Mouse (Mus musculus) lung, embryonic 14.5 days (tissue): ENCODE results near the gene Eif2s3x. TPM values are rescaled to one million over a fixed set of nuclear protein-coding genes. Genes with fewer than 3 reads are reported as not detected.
A peak's percentile ranks its signal among the peaks of the same experiment; 100 is the strongest.

ENCODE experiments used
- ATAC-seq: fragments of 200-750 bp; cut with Nextera tagmentation; 2 replicates; pipeline ENCODE4 v1.8.0; 2017; ENCODE audit warnings: mild to moderate bottlenecking, moderate TSS enrichment, moderate library complexity; ENCODE audit not compliant: insufficient read depth
- DNase-seq: peaks from one replicate; pipeline ENCODE4 v3.0.0-alpha.2; 2015
- H3K27ac ChIP-seq: fragments of 300-500 bp; sonication (generic); 2 replicates; pipeline ENCODE4 v1.5.1; 2014; ENCODE audit warnings: low read depth, mild to moderate bottlenecking, moderate library complexity
- H3K27me3 ChIP-seq: fragments of 300-500 bp; sonication (generic); 2 replicates; pipeline ENCODE4 v1.6.1; 2014; ENCODE audit warnings: low read length, control low read depth; ENCODE audit not compliant: insufficient read depth
- H3K36me3 ChIP-seq: fragments of 300-500 bp; sonication (generic); 2 replicates; pipeline ENCODE4 v1.6.1; 2014; ENCODE audit warnings: control low read depth; ENCODE audit not compliant: insufficient read depth
- H3K4me1 ChIP-seq: fragments of 300-500 bp; sonication (generic); 2 replicates; pipeline ENCODE4 v1.6.1; 2014; ENCODE audit warnings: antibody characterized with exemption, control low read depth; ENCODE audit not compliant: insufficient read depth
- H3K4me2 ChIP-seq: fragments of 300-500 bp; sonication (generic); 2 replicates; pipeline ENCODE4 v1.6.1; 2014; ENCODE audit warnings: mild to moderate bottlenecking
- H3K4me3 ChIP-seq: fragments of 300-500 bp; sonication (generic); 2 replicates; pipeline ENCODE4 v1.5.1; 2014; ENCODE audit warnings: low read depth, low read length
- H3K9ac ChIP-seq: fragments of 300-500 bp; sonication (generic); 2 replicates; pipeline ENCODE4 v1.6.1; 2014
- H3K9me3 ChIP-seq: fragments of 300-500 bp; sonication (generic); 2 replicates; pipeline ENCODE4 v1.6.1; 2016; ENCODE audit warnings: low read depth, low read length, control low read depth
- CTCF ChIP-seq: IDR thresholded peaks from 2 replicates; pipeline ENCODE4 v1.5.1; 2016; ENCODE audit warnings: antibody characterized with exemption, low read depth
- WGBS: fragments of 180-500 bp; shearing (Covaris S2); extraction: QIAGEN DNeasy Blood & Tissue Kit; methylation state at CpG from one replicate; pipeline ENCODE4 v1.1.7; 2014; 5-methylcytosine and 5-hydroxymethylcytosine counted together
- polyA plus RNA-seq: library from polyadenylated mRNA; unstranded; fragments of >200 nt; fragmentation: Nextera tagmentation; extraction: Ambion mirVana; gene quantifications from 2 replicates; pipeline ENCODE4 v1.2.1, GENCODE M21; 2014

The Eif2s3x gene
- polyA plus RNA-seq = 73.0 and 116 TPM in 2 replicates

DNA sequence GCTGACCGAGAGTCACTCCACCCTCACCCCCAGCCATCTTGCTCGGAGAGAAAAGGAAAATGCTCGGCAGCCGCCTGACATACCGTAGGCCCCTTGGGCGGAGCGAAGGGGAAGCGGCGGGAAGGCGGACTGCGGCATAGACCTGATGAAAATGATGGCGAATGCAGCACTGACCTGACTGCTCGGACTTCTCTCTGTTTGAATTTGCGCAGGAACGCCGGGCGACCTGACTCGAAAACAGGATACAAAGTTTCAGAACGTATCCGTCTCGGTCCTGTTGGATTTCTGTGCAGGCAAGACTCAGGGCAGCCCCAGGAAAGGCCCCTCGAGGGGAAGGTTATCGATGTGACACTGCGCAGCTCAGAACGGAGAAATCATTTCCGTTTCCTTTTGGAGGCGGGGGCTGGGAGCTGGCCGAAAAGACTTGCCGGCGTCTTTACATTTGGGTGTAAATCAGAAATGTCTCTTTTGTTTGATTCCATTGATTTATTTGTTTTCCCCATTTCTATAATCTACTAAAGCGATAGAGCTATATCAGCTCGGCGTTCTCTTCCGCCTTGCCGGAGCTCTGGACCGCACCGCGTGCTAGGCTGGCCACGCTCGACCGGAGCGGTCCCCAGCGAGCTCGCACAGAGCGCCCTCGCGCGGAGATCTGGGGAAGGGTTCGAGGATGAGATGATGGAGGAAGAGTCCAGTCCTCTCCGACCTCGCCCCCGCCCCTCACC lies at the start of gene Eif2s3x:
Gene Eif2s3x (minus strand): TSS at position 266 of the 725 bp plus-strand sequence.
- peak within 1 kb of the TSS; percentile 74 for H3K4me3 ChIP-seq
- H3K9me3 ChIP-seq = no peaks in the 10 kb centered on the region
- H3K9ac ChIP-seq = peak within 1 kb of the TSS; percentile 80
- ATAC-seq = peak; percentile 95
- DNase-seq = peak; percentile 94
- peak within 1 kb of the TSS; percentile 68 for H3K4me2 ChIP-seq
- peaks cover 26% of the 10 kb centered on the region for H3K36me3 ChIP-seq
- H3K4me1 ChIP-seq = no peaks in the 10 kb centered on the region
- TF ChIP-seq CTCF = peak; percentile 70
- H3K27me3 ChIP-seq = no peaks in the 10 kb centered on the region
- peak within 1 kb of the TSS; percentile 79 for H3K27ac ChIP-seq
- WGBS = under 1% methylated on average over 52 of the region's 52 CpGs

DNA sequence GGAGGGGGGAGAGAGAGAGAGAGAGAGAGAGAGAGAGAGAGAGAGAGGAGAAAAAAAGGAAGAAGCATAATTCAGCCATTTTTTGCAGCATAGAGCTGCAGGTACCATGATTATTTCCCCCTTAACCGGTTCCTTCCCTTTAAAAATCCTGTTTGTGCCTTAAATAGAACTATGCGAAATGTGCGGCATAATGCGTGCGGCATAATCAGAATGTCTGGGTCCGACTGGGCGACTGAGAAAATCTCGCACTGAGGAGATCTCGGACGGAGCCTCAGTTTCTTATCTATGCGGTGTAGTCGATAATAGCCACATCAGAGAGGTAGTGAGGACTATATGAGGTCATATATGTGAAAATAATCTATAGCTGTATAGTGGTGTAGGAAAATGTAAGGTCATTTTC lies 22.9 kb upstream of the Eif2s3x start:
- DNase-seq = peak; percentile 2
- H3K4me1 ChIP-seq = no peaks in the 10 kb centered on the region
- no peaks in the 10 kb centered on the region for H3K36me3 ChIP-seq
- 17% methylated on average over 12 of the region's 12 CpGs for WGBS
- no peak overlapping the region for H3K27ac ChIP-seq
- TF ChIP-seq CTCF = no peak
- H3K4me3 ChIP-seq = peak overlapping the region; percentile 59
- H3K9ac ChIP-seq = peak overlapping the region; percentile 67
- H3K27me3 ChIP-seq = peaks cover 15% of the 10 kb centered on the region; the same call in 1 of the 2 replicates
- H3K9me3 ChIP-seq = no peaks in the 10 kb centered on the region
- no peak for ATAC-seq
- H3K4me2 ChIP-seq = peak overlapping the region; percentile 61

DNA sequence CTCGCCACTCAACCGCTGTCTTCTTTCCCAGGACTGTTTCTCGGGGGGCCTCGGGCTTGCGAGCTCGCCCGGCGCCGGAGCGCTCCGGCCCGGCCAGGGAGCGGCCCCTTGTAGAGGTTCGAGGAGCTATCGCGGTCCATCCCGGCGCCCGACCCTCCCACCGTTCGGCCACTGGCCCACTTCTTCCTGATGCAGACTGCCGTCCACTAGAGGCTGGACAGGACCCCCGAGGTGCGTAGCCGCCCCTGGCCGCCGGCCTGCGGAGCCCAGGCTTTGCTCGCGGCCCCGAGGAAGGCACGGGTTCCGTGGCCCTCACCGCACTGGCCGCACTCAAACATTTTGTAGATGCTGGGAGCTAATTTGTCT lies 22.5 kb upstream of the Eif2s3x start:
- H3K4me2 ChIP-seq = peak overlapping the region; percentile 61
- DNase-seq (no peak), ATAC-seq (peak; percentile 54; the same call in 1 of the 2 replicates)
- peak overlapping the region; percentile 59 for H3K4me3 ChIP-seq
- TF ChIP-seq CTCF = no peak
- H3K4me1 ChIP-seq = no peaks in the 10 kb centered on the region
- no peaks in the 10 kb centered on the region for H3K36me3 ChIP-seq
- peak overlapping the region; percentile 52; the same call in 1 of the 2 replicates for H3K27ac ChIP-seq
- peak overlapping the region; percentile 67 for H3K9ac ChIP-seq
- no peaks in the 10 kb centered on the region for H3K9me3 ChIP-seq
- WGBS = 7% methylated on average over 27 of the region's 35 CpGs
- H3K27me3 ChIP-seq = peaks cover 15% of the 10 kb centered on the region; the same call in 1 of the 2 replicates

DNA sequence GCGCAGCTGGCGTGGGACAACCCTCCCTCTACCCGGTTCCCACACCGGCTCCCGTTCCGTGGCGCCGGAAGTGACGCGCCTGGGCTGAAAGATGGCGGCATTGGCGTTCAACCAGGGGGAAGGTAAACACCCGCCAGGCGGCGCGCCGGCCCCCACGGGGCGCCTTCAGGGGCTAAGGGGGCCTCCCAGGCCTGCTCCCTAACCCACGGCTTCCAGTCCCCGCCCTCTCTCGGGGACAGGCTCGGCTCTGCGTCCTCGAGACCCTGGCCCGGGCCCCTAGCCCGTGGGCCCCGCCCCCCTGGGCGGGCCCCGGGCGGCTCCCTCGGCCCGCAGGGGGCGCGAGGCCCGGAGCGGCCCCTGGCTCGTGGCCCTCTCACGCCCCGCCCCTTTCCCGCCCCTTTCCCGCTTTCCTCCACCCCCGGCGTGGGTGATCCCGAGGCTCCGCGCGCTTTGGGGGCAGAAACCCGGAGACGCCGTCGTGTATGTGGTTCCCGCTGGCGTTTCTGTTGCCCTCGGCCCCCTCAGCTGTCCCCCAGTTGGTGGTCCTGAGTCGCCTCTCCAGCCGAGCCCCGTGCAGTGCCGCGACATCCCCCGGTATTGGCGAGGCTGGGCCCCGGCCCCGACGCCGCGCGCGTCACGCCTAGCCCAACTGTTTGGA lies 22.0 kb upstream of the Eif2s3x start, which contains the start of gene Klhl15:
Gene Klhl15 (plus strand): TSS at position 68 of the 658 bp plus-strand sequence.
- Histone ChIP-seq H3K27me3 (peaks cover 15% of the 10 kb centered on the region; the same call in 1 of the 2 replicates), H3K9me3 (no peaks in the 10 kb centered on the region), H3K27ac (peak within 1 kb of the TSS; percentile 87), H3K9ac (peak within 1 kb of the TSS; percentile 67), H3K4me1 (no peaks in the 10 kb centered on the region), H3K4me3 (peak within 1 kb of the TSS; percentile 59), H3K36me3 (no peaks in the 10 kb centered on the region), H3K4me2 (peak within 1 kb of the TSS; percentile 61)
- 5% methylated on average over 55 of the region's 70 CpGs for WGBS
- peak; percentile 99 for ATAC-seq
- DNase-seq = peak; percentile 91
- peak; percentile 33; the same call in 1 of the 2 replicates for TF ChIP-seq CTCF

DNA sequence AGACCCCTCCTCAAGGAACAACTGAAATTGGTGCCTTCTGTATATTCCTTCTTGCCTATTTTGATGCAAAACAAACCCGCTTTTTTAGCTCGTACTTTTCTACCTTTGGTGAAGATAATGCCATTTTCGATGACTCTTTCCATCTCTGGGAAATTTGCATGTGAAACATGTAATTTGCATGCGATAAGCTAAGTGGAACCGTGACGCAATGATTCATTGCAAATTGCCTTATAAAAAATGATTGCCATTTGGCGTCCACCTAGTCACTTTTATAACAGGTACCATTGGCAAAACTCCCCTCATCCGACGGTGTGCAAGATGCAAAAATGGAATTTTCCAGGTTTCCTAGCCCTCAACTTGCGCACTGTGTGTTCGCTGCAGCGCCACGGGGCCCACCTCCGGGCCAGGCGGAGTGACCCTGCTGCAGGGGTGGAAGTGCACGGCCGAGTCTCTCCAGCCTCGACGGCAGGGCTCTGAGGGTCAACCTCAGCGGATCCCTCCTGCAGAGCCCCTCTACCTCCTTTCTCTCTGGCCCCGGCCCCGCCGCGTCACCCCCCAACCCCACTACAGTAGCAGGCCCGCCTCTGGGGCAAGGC lies 21.4 kb upstream of the Eif2s3x start:
- DNase-seq = no peak
- Histone ChIP-seq H3K36me3 (no peaks in the 10 kb centered on the region), H3K9ac (peak overlapping the region; percentile 67), H3K27ac (peak overlapping the region; percentile 87), H3K4me1 (no peaks in the 10 kb centered on the region), H3K9me3 (no peaks in the 10 kb centered on the region), H3K4me3 (peak overlapping the region; percentile 59), H3K4me2 (peak overlapping the region; percentile 61), H3K27me3 (peaks cover 12% of the 10 kb centered on the region; the same call in 1 of the 2 replicates)
- 11% methylated on average over 25 of the region's 25 CpGs for WGBS
- no peak for TF ChIP-seq CTCF
- ATAC-seq = no peak

DNA sequence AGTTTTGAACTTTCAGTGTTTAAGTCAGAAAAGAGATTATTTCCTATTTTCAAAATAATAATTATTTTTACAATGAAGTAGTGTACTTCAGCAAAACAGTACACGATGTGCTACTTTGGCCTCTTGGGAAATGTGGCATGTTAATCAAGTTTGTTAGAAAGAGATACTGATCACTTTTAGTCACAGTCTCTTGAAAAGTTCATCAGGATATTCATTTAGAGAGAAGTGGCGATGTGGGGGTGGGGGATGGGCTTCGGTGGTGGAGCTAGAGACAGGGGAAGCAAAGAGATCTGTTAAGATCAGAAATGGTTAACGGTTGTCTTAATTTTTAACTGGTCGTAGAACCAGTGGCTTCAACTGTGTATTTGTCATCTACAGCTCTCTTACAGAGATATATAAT lies 20.8 kb upstream of the Eif2s3x start:
- no peak for ATAC-seq
- H3K4me2 ChIP-seq = peak overlapping the region; percentile 61
- no peaks in the 10 kb centered on the region for H3K36me3 ChIP-seq
- peaks cover 12% of the 10 kb centered on the region; the same call in 1 of the 2 replicates for H3K27me3 ChIP-seq
- no peaks in the 10 kb centered on the region for H3K9me3 ChIP-seq
- no peak overlapping the region for H3K27ac ChIP-seq
- H3K4me3 ChIP-seq = no peak overlapping the region
- no peak for DNase-seq
- H3K4me1 ChIP-seq = no peaks in the 10 kb centered on the region
- no peak for TF ChIP-seq CTCF
- no peak overlapping the region for H3K9ac ChIP-seq
- WGBS = 33% methylated on average over 5 of the region's 5 CpGs
